In genomic region chr2:168762411-168762815, GRCm38 (mm10) we compare ENCODE assay signal across 13 mouse cellular contexts. TPM values are rescaled to one million over a fixed set of nuclear protein-coding genes. Genes with fewer than 3 reads are reported as not detected.
DNase-seq lines count a peak whose midpoint lies in the region; ATAC-seq lines count a peak whose summit lies in the region.
"Had no signal": no experiment of that assay in that cellular context is flagged by ENCODE, and none has a peak within 500 bp of the region (broad histone marks: within the 10 kb centered on the region; RNA-seq: fewer than 3 reads in every experiment).

No protein-coding gene starts in this region.

- peaks cover 59% of the 10 kb centered on the region for H3K27me3 ChIP-seq in heart, embryonic 13.5 days (replicated peaks)
- H3K27me3 ChIP-seq in hindbrain, embryonic 16.5 days (replicated peaks; ENCODE audit: control insufficient read depth, insufficient read depth, low read length) = peaks cover 25% of the 10 kb centered on the region

- H3K4me2 ChIP-seq in heart, embryonic 13.5 days = peak overlapping the region; percentile 26; the same call in 1 of the 2 replicates
- H3K4me2 ChIP-seq in hindbrain, embryonic 16.5 days (ENCODE audit: low read length) = peak overlapping the region; percentile 22

- H3K4me3 ChIP-seq in heart, embryonic 13.5 days = no peak overlapping the region
- peak overlapping the region; percentile 10; the same call in 1 of the 2 replicates for H3K4me3 ChIP-seq in hindbrain, embryonic 16.5 days (ENCODE audit: low read length)

- ATAC-seq in heart, embryonic 13.5 days (ENCODE audit: extremely low read depth, insufficient number of reproducible peaks, low FRiP score, low TSS enrichment) = no peak
- ATAC-seq in hindbrain, embryonic 16.5 days = no peak
- ATAC-seq: activated CD4-positive, CD25-positive, alpha-beta regulatory T cell, adult 4 months had no signal

- H3K4me1 ChIP-seq in heart, embryonic 13.5 days = peaks cover 25% of the 10 kb centered on the region
- H3K4me1 ChIP-seq in hindbrain, embryonic 16.5 days (ENCODE audit: control insufficient read depth, insufficient read depth, low read depth, low read length) = peaks cover 18% of the 10 kb centered on the region

- H3K9me3 ChIP-seq in heart, embryonic 13.5 days = no peaks in the 10 kb centered on the region
- H3K9me3 ChIP-seq in hindbrain, embryonic 16.5 days (ENCODE audit: control insufficient read depth, low read length) = no peaks in the 10 kb centered on the region

- intact Hi-C loops in left cerebral cortex, postnatal 14 days (cut with DNase I) = no loop called here

- DNase-seq in heart, adult 18-20 months = no peak
- peak; percentile 58 for DNase-seq in embryo, embryonic 9.5 days (ENCODE audit: extremely low spot score)
- peak; percentile 43 for DNase-seq in neural tube, embryonic 10.5 days (ENCODE audit: extremely low spot score, low spot score)
- DNase-seq in left cerebral cortex, postnatal 14 days (ENCODE audit: low spot score in 2 of 2) = no peak
- DNase-seq in frontal cortex, postnatal 25 days (ENCODE audit: low spot score in 2 of 2) = no peak
- no peak for DNase-seq in gastrocnemius, adult 18-20 months (ENCODE audit: low spot score)
- DNase-seq: cerebellum, adult 11 months; kidney, postnatal 10 days; lung, postnatal 10 days had no signal

- no peaks in the 10 kb centered on the region for H3K36me3 ChIP-seq in heart, embryonic 13.5 days
- no peaks in the 10 kb centered on the region for H3K36me3 ChIP-seq in hindbrain, embryonic 16.5 days (ENCODE audit: control insufficient read depth, insufficient read depth, low read length)

- no peak overlapping the region for H3K9ac ChIP-seq in heart, embryonic 13.5 days
- H3K9ac ChIP-seq in hindbrain, embryonic 16.5 days (ENCODE audit: low read depth, low read length) = peak overlapping the region; percentile 10; the same call in 1 of the 2 replicates

- no peak overlapping the region for H3K27ac ChIP-seq in heart, embryonic 13.5 days (replicated peaks)
- no peak overlapping the region for H3K27ac ChIP-seq in hindbrain, embryonic 16.5 days (ENCODE audit: low read depth, low read length)

- WGBS in heart, embryonic 13.5 days = 10% methylated on average over 12 of the region's 12 CpGs
- WGBS in hindbrain, embryonic 16.5 days = 3% methylated on average over 12 of the region's 12 CpGs

RNA-seq across cellular contexts. Expression of gene Sall4, which starts 5.3 kb away (rescaled TPM):
- 1.1 and 1.5 TPM in 2 replicates for polyA plus RNA-seq in heart, embryonic 13.5 days (2015; fragmentation: Nextera tagmentation; extraction: Ambion mirVana)
- total RNA-seq in heart, adult 18-20 months (2021) = 1 to 10 TPM; 1.2 to 1.9 TPM
- polyA plus RNA-seq in hindbrain, embryonic 16.5 days (2015; fragmentation: Nextera tagmentation; extraction: Ambion mirVana) = 0.51 and 0.76 TPM in 2 replicates
- not detected for total RNA-seq in left cerebral cortex, postnatal 14 days (2021)
- 1 to 10 TPM; 2.4 to 3.0 TPM for total RNA-seq in gastrocnemius, adult 18-20 months (2021)
- polyA plus RNA-seq: C2C12 had no signal

RNA-seq across cellular contexts. Expression of gene Atp9a, which starts 20.2 kb away (rescaled TPM):
- 11.5 and 13.1 TPM in 2 replicates for polyA plus RNA-seq in heart, embryonic 13.5 days (2015; fragmentation: Nextera tagmentation; extraction: Ambion mirVana)
- total RNA-seq in heart, adult 18-20 months (2021) = 10 to 100 TPM; 50.2 to 56.7 TPM
- 85.0 and 89.8 TPM in 2 replicates for polyA plus RNA-seq in hindbrain, embryonic 16.5 days (2015; fragmentation: Nextera tagmentation; extraction: Ambion mirVana)
- total RNA-seq in left cerebral cortex, postnatal 14 days (2021) = 100 to 1,000 TPM; 418 to 426 TPM
- total RNA-seq in gastrocnemius, adult 18-20 months (2021) = 10 to 100 TPM; 30.4 to 32.3 TPM

Comparison
In these comparisons a context has a peak if more than half of its experiments do, and no peak if none do; other contexts are left out.
1. DNase-seq: peak in embryo, embryonic 9.5 days (single experiment) and neural tube, embryonic 10.5 days (single experiment); none in heart, adult 18-20 months (0 of 2), left cerebral cortex, postnatal 14 days (0 of 2), frontal cortex, postnatal 25 days (0 of 2) and gastrocnemius, adult 18-20 months (single experiment).
2. RNA of gene Atp9a, which starts 20.2 kb away (total RNA-seq): 418 to 426 TPM in left cerebral cortex, postnatal 14 days; 50.2 to 56.7 TPM in heart, adult 18-20 months and 30.4 to 32.3 TPM in gastrocnemius, adult 18-20 months; every median in the first group is over 4 times any median in the second.